25 mouse cellular contexts compared by ENCODE assay signal in the genomic region with DNA sequence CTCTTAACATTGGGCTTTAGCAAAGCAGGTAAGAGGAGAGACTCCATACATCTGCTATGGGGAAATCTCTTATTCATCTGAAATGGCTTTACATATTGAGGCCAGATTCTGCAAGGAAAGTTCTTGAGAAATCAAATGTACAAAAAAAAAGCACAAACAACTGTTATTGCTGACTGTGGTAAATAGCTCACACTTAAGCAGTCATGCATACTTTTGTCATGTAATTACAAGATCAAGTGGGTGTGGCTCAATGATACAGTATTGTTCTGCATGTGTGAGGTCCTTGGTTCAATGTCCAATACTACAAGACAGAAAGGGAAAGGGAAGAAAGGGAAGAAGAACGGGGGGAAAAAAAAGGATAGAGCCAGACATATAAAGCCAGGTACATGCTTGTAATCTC.
DNase-seq lines count a peak whose midpoint lies in the region; ATAC-seq and TF ChIP-seq lines count a peak whose summit lies in the region.
"Had no signal": no experiment of that assay in that cellular context is flagged by ENCODE, and none has a peak within 500 bp of the region (broad histone marks: within the 10 kb centered on the region; RNA-seq: fewer than 3 reads in every experiment).

No protein-coding gene starts in this region.

- no peak for TF ChIP-seq CTCF in heart, adult 2 months (IDR thresholded peaks at IDR 0.05)

- peak overlapping the region; percentile 46 for H3K27ac ChIP-seq in heart, adult 2 months
- no peak overlapping the region for H3K27ac ChIP-seq in heart, embryonic 12.5 days (ENCODE audit: poor library complexity, severe bottlenecking)
- H3K27ac ChIP-seq in heart, embryonic 16.5 days (ENCODE audit: low read length) = peak overlapping the region; percentile 59
- H3K27ac ChIP-seq: embryonic facial prominence, embryonic 12.5 days; embryonic facial prominence, embryonic 15.5 days; hindbrain, embryonic 12.5 days; hindbrain, embryonic 15.5 days had no signal

- ATAC-seq in heart, embryonic 12.5 days (ENCODE audit: insufficient number of reproducible peaks, low FRiP score) = no peak
- ATAC-seq in heart, embryonic 16.5 days (replicated peaks; ENCODE audit: extremely low read depth, insufficient read depth, low FRiP score) = no peak
- ATAC-seq: forebrain, embryonic 14.5 days; forebrain, postnatal 0 days; intestine, postnatal 0 days had no signal

- 0 out of 2 replicates have a peak, but pooled peaks cover 2% of the 10 kb centered on the region for H3K79me2 ChIP-seq in heart, adult 2 months (replicated peaks; ENCODE audit: control insufficient read depth, insufficient read depth, low read length)

- H3K4me2 ChIP-seq in heart, embryonic 12.5 days = no peak overlapping the region
- no peak overlapping the region for H3K4me2 ChIP-seq in heart, embryonic 16.5 days (ENCODE audit: low read depth, low read length)
- H3K4me2 ChIP-seq: embryonic facial prominence, embryonic 12.5 days; embryonic facial prominence, embryonic 15.5 days; hindbrain, embryonic 12.5 days; hindbrain, embryonic 15.5 days had no signal

- H3K4me3 ChIP-seq in heart, adult 2 months = no peak overlapping the region
- H3K4me3 ChIP-seq in heart, embryonic 12.5 days = no peak overlapping the region
- no peak overlapping the region for H3K4me3 ChIP-seq in heart, embryonic 16.5 days (ENCODE audit: low read length)
- H3K4me3 ChIP-seq: embryonic facial prominence, embryonic 12.5 days; embryonic facial prominence, embryonic 15.5 days; hindbrain, embryonic 12.5 days; hindbrain, embryonic 15.5 days had no signal

- intact Hi-C loops in heart, adult 2 months (cut with DNase I) = no loop called here

- TF ChIP-seq POLR2A in heart, adult 2 months (IDR thresholded peaks at IDR 0.05; ENCODE audit: insufficient read depth, low read depth, low read length) = no peak

- peaks cover 21% of the 10 kb centered on the region for H3K36me3 ChIP-seq in heart, adult 2 months (ENCODE audit: control insufficient read depth, insufficient read depth, low read length)
- H3K36me3 ChIP-seq in heart, embryonic 12.5 days = no peaks in the 10 kb centered on the region
- no peaks in the 10 kb centered on the region for H3K36me3 ChIP-seq in heart, embryonic 16.5 days (ENCODE audit: control insufficient read depth, insufficient read depth)
- H3K36me3 ChIP-seq: embryonic facial prominence, embryonic 12.5 days; embryonic facial prominence, embryonic 15.5 days; hindbrain, embryonic 12.5 days; hindbrain, embryonic 15.5 days had no signal

- TF ChIP-seq EP300 in heart, adult 2 months (IDR thresholded peaks at IDR 0.05; ENCODE audit: insufficient read depth, low read depth, low read length) = no peak

- H3K9ac ChIP-seq in heart, adult 2 months (ENCODE audit: low read depth, low read length) = no peak overlapping the region
- no peak overlapping the region for H3K9ac ChIP-seq in heart, embryonic 12.5 days
- no peak overlapping the region for H3K9ac ChIP-seq in heart, embryonic 16.5 days (ENCODE audit: low read length)
- H3K9ac ChIP-seq: embryonic facial prominence, embryonic 12.5 days; embryonic facial prominence, embryonic 15.5 days; forebrain, postnatal 0 days; hindbrain, embryonic 12.5 days; hindbrain, embryonic 15.5 days had no signal

- H3K9me3 ChIP-seq in heart, embryonic 12.5 days (replicated peaks) = no peaks in the 10 kb centered on the region
- no peaks in the 10 kb centered on the region for H3K9me3 ChIP-seq in heart, embryonic 16.5 days (replicated peaks; ENCODE audit: control insufficient read depth, low read length)
- H3K9me3 ChIP-seq: embryonic facial prominence, embryonic 12.5 days; embryonic facial prominence, embryonic 15.5 days; hindbrain, embryonic 12.5 days; hindbrain, embryonic 15.5 days had no signal

- H3K4me1 ChIP-seq in heart, adult 2 months (ENCODE audit: control insufficient read depth, insufficient read depth, low read length) = peaks cover 4% of the 10 kb centered on the region
- H3K4me1 ChIP-seq in heart, embryonic 12.5 days (replicated peaks) = peaks cover 35% of the 10 kb centered on the region
- peaks cover 24% of the 10 kb centered on the region for H3K4me1 ChIP-seq in heart, embryonic 16.5 days (ENCODE audit: control insufficient read depth, insufficient read depth, low read length)
- H3K4me1 ChIP-seq: embryonic facial prominence, embryonic 12.5 days; embryonic facial prominence, embryonic 15.5 days had no signal

- WGBS in heart, adult 2 months = 86% methylated on average over 1 of the region's 1 CpGs
- WGBS in heart, embryonic 12.5 days = 82% methylated on average over 1 of the region's 1 CpGs
- WGBS in heart, embryonic 16.5 days = 88% methylated on average over 1 of the region's 1 CpGs

- no peak for DNase-seq in heart, adult 2 months
- no peak for DNase-seq in heart, adult 9 months (ENCODE audit: low spot score in 2 of 2)
- DNase-seq in ES-CJ7 (ENCODE audit: low read depth, low spot score) (peak; percentile 40), R1 (ENCODE audit: low read depth, low spot score) (peak; percentile 57)
- DNase-seq in spleen, postnatal 36 days (ENCODE audit: low spot score in 2 of 2) = no peak
- DNase-seq: adrenal gland, adult 2 months; adrenal gland, postnatal 14 days; B cell, adult 2 months; cerebellum, adult 11 months; cerebellum, adult 2 months; cerebellum, adult 9-11 months; cerebellum, postnatal 25 days; forebrain, postnatal 0 days; gastrocnemius, postnatal 25 days; heart, postnatal 14 days; kidney, adult 2 months had no signal

- H3K27me3 ChIP-seq in heart, adult 2 months (ENCODE audit: control insufficient read depth, insufficient read depth, low read length) = no peaks in the 10 kb centered on the region
- no peaks in the 10 kb centered on the region for H3K27me3 ChIP-seq in heart, embryonic 12.5 days (replicated peaks)
- H3K27me3 ChIP-seq in heart, embryonic 16.5 days (ENCODE audit: control insufficient read depth, insufficient read depth, low read length) = no peaks in the 10 kb centered on the region
- H3K27me3 ChIP-seq: CH12.LX; embryonic facial prominence, embryonic 12.5 days; embryonic facial prominence, embryonic 15.5 days; hindbrain, embryonic 12.5 days; hindbrain, embryonic 15.5 days had no signal

Comparison
In these comparisons a context has a peak if more than half of its experiments do, and no peak if none do; other contexts are left out.
1. DNase-seq: peak in ES-CJ7 (single experiment) and R1 (single experiment); none in heart, adult 2 months (0 of 2), heart, adult 9 months (0 of 2) and spleen, postnatal 36 days (0 of 2).